Mouse (Mus musculus): ENCODE measurements around the gene Kcnip3.

The Kcnip3 gene

DNA sequence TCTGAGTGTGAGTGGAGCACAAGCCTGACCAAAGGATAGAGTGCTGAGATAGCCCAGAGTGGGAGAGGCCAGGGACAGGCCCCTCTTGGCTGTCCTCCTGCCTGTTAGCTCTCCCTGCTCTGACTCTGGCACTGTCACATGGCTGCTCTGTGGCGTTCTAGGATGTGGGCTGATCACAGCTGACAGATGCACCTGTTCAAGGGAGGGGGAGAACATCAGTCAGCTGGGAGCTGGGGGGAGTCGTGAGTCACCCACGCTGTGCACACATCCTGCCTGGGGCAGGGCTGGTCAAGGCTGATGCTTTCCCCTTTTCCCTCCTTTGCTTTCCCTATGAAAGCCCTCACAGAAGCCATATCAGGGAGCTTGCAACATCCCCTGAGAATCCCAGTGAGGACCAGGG lies 3.6 kb downstream of the Kcnip3 start:
- in situ Hi-C loops (cut with MboI, MseI) = loop anchor here (25.0 kb wide), 1 partner anchor 444 kb away; no protein-coding TSS in a partner anchor

DNA sequence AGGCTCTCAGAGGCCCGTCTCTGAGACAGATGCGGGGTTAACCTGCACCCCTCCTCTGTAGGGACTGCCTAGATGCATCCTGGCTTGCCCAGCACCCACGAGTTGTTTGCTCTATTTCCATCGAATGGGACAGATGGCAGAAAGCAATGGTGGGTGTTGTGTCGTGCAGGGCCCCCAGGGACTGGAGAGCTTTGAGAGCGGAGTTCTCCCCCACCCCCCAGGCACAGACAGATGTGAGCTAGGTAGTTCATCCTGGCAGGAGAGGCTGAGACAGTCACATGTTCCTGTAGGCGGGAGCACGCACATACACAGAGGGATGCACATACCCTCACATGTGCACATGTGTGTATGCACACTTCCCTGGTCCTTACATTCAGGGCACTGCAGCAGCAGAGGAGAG lies 4.8 kb downstream of the Kcnip3 start:
- in situ Hi-C loops (cut with MboI, MseI) = loop anchor here (25.0 kb wide), 1 partner anchor 445 kb away; no protein-coding TSS in a partner anchor

DNA sequence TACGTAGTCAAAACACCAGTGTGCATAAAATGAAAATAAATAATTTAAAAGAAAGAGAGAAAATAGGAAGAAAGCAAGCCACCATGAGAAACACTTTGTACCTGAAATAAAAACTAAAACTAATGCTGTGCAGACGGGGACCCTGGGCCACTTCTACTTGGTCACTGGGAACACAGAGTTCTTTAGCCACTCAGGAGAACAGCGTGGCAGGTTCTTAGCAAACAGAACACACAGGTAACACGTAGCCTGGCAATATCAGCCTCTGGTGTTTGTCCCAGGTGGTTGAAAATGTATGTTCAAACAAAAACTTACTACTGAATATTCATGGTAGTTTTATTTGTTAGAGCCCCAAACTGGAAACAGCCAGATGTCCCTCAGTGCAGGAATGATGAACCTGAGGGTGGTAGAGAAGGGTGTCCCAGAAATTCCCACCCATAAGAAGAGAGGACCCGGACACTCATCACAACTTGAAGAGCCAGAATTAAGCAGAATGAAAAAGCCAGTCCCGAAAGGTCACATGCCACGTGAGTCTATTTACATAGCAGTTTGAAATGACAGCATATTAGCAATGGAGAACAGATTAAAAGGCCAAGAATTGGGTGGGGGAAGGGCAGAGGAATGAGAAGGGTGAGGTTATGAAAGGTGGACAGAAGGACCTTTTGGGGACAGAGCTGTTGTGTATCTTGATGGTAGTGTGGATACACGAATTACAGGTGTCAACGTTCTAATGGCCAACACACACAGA lies 7.3 kb downstream of the Kcnip3 start:
- in situ Hi-C loops (cut with MboI, MseI) = loop anchor here (25.0 kb wide), 1 partner anchor 448 kb away; no protein-coding TSS in a partner anchor

DNA sequence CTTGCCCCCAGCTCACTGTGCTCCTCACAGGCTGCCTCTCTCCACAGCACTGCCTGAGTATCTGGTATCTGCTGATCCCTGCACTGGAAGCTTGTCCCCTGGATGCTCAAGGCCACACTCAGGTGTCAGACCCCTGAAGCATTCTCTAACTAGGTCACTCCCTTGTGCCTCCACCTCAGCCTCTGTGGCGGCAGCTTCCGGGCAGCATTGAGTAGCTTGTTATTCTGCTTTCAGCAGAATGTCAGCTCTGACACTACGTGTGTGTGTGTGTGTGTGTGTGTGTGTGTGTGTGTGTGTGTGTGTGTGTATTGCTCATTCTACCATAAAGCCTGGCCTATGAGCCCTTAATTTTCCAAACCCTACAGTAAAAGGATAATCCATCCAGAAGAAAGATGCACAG lies 8.7 kb downstream of the Kcnip3 start:
- in situ Hi-C loops (cut with MboI, MseI) = loop anchor here (25.0 kb wide), 1 partner anchor 449 kb away; no protein-coding TSS in a partner anchor

DNA sequence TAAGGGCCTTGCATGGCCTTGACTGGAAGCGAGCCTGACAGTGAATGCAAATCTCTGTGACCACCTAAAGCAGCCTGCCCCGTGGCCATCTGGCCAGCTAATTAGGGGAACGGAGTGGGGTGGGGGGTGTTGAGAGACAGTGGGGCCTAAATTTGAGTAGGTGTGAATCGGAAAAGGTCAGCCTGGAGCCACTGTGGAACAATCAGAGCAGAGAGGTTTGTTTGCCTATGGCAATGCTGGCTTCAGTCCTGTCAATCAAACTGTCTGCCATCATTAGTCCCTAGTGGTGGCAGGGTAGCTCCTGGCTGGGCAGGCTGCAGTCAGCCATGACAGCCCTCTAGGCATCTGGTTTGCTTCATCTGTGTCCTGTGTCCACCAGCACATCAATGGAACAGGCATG lies 10.5 kb downstream of the Kcnip3 start:
- in situ Hi-C loops (cut with MboI, MseI) = loop anchor here (25.0 kb wide), 1 partner anchor 451 kb away; no protein-coding TSS in a partner anchor

DNA sequence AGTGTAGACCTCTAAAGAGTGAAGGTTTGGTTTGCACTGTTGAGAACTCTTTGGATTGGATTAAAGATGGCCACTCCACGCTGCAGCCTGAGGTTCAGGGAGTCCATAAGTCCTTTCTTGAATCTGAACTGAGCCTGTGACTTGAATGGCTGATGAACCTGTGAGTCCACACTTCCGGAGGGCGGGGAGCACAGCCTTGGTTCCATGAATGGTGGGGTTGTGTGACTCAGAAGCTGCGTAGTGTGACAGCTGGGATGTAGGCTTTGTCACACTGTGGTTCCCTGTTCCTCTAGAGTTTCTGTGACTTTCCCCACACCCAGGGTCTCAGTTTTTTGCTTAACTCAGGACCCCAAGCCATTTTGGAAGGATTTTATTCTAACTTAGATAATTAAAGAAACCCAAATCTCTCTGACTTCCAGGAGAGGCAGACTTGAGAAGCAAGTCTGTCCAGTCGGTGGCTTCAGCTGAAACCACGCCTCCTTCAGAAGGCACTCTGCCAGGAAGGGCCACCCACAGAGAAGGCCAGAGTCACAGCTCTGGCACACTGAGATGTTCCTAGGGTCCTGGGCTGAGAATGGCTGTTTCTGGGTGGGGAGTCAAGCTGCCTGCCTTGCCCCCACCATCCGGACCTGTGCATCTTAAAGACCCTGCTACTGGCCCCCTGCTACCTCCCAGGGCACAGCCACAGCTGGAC lies 13.8 kb downstream of the Kcnip3 start:
- in situ Hi-C loops (cut with MboI, MseI) = loop anchor here (25.0 kb wide), 1 partner anchor 454 kb away; no protein-coding TSS in a partner anchor

DNA sequence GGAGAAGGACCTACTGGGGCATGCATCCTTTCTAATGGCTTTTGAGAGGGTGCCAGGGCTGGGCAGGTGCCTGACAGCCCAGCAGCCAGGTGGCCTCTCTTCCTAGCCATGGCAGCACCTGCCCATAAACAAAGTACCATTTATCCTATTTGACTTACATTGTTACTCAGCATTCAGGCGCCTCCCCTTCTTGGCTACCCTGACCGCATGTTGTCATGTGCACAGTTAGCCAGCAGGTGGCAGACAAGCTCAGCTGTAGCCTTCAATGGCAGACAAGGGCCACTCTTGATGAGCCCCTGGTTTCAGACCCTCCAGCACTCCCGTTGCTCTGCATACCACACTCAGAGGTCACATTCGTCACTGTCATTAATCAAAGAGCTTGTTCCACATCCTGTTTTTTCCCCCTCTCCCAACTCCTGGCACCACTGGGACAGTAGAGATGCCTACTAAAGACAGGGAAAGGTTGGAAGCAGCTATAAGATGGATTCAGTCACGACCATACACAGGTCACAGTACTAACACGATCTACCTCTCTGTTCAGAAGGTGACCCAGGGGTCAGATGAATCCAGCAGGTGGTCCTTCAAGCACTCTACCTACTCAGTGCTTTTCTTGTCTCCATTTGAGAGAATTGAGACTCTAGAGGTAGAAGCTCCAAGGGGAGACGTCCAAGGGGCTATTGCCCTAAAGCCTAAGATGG lies 14.7 kb downstream of the Kcnip3 start:
- in situ Hi-C loops (cut with MboI, MseI) = loop anchor here (25.0 kb wide), 1 partner anchor 455 kb away; no protein-coding TSS in a partner anchor

DNA sequence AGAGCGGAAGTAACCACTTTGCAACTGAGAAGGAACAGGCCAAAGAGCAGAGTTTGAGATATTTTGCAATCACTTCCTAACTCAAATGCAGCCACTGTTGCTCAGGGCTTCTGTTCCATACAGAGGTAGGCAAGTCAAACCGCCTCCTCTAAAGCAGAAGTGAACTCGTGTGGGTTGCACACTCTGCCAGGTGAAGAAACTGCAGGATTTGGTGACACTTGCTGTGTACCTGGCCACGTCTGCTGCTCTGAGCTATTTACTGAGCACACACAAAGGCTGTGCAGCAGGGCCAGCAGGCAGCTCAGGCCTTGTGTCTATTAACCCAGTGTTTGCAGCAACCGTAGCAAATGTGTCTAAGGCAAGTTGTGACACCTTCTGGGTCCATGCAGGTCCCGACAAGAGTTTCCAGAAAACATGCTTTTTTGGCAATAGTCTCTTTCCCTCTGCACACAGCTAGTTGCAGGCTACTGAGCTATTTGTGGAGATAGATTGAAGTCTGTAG lies 15.7 kb downstream of the Kcnip3 start:
- in situ Hi-C loops (cut with MboI, MseI) = loop anchor here (25.0 kb wide), 1 partner anchor 456 kb away; no protein-coding TSS in a partner anchor

DNA sequence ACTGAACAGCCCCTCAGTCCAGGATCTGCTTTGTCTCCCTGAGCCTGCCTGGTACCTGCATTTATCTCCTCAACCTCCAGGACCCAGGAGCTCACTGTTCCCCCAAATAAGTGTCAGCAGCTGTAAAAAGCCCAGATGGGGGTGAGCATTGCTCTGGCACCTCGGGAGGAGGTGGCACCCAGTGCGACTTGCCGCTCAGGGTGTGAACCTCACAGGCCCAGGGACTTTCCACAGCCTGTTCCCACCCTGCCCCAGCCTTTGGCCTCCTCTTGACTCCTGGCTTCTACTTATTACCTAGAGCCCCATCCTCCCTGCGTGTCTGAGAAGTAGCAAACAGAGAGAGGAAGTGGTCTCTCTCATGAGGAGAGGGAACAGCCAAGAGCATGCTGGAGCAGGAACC lies 16.7 kb downstream of the Kcnip3 start:
- in situ Hi-C loops (cut with MboI, MseI) = loop anchor here (25.0 kb wide), 1 partner anchor 457 kb away; no protein-coding TSS in a partner anchor

DNA sequence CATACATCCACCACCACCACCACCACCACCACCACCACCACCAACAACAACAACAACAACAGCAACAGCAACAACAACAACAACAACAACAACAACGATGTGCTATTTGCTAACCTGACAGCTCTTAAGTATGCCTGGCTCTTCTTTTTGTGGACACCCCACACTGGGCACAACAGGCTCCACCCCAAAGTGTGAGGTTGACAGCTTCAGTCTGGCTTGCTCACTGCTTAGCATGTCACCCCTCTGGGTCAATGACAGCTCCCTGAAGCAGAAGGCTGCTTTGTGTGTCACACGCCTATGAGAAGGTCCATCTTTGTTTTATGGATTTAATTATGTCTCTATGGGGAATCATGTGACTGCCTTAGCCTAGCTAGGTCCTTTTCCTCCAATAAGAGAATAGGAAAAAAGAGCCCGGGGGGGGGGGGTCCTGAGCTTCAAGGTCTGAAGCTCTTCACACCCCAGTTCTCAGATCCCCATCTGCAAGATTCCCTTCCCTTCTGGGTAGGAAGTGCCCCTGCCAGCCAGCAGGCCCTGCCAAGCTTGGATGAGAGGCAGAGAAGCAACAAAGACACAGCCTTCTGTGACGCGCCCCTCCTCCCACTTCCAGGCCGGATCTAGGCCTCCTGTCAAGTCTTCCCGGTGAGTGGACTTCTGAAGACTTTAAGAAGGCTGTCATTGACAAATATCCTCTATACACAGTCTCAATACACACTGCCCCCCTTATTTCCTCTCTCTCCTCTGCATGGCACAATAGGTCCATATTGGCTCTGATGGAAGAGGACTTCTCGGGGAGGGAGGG lies 17.9 kb downstream of the Kcnip3 start:
- in situ Hi-C loops (cut with MboI, MseI) = loop anchor here (5.0 to 25.0 kb wide), 2 partner anchors 53 to 458 kb away; no protein-coding TSS in a partner anchor

DNA sequence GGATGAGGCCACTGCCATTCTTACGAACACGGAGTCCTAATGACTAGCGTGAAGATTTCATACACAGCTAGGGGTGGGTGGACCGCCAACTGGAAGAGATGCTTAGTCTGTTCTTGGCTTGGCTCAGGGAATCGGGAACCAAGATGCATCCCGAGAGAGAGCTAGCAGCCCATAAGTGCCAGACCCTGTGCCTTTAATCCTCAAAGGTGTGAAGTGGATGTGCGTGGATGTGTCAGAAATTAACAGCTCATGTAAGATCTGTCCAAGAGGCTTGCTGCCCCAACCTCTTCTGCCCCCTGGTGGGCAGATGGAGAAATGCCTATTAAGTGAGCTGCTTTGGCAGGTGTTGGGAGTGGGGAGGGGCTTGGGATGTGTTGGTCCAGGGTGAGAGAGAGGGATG lies 20.8 kb downstream of the Kcnip3 start:
- in situ Hi-C loops (cut with MboI, MseI) = loop anchor here (5.0 to 25.0 kb wide), 2 partner anchors 56 to 461 kb away; no protein-coding TSS in a partner anchor

DNA sequence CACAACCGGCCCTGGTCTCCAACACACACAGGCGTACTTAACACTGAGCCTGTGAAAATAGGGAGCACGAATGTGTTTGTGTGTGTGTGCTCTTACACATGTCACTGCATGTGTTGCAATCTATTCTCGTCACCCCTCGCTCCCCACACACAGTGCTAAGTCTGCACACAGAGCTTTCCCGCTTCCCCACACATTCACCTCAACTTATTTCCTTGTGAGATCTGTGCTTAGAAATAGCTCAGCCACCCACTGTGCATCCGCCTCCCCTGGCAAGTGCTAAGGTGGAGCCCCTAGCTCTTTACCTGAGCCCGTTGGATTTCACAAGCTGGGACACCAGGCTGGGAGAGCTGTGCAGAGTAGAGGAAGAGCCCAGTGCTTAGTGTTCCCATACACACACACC lies 23.1 kb downstream of the Kcnip3 start:
- in situ Hi-C loops (cut with MboI, MseI) = no loop called here

DNA sequence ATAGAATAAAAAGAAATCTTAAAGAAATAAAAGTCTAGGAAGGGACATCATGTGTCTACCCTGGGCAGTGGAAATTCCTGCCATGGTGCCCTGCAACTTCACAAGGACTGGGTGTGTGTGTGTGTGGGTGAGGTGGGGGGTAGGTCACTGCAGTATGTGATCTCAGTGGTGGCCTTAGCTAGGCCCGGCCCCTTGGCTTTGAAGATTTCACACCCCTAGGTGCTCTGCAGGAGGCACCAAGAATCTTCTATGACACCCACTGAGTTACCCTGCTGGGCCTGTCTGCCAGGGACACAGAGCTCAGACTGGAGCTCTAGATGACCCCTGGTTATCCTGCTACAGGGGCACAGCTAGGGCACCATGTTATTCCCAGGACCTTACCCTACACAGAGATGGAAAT lies 25.6 kb downstream of the Kcnip3 start:
- in situ Hi-C loops (cut with MboI, MseI) = no loop called here

DNA sequence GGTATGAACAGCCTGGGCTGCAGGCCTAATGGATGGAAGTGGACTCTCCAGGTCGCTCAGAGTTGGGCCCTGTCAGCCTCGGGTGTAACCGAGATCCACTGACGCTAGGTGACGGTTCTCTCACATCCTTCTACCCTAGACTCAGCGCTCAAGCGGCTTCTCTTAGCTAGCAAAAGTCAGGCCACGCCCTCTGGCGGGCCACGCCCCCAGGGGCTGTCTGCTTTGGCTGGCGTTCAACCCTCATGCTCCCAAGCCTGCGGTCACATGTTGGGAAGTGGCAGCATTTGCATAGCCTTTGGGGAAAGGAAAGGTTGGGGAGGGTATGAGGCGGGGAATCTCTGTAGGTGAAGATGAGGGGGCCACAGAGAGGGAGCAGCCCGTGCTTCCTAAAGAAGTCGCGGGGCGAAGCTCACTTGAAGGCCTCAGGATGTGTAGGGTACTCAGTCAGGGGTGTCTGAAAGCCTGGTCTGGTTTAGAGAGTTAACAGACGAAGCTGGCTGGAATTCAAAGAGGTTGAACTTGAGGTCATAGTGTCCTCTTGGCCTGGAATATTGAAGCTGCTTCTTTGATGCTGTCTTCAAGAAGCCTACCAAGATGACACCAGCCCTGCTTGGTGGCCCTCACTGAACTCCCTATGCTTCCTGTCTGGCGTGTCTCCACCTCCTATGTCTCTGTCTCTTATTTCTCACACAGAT lies 37.3 kb downstream of the Kcnip3 start:
- in situ Hi-C loops (cut with MboI, MseI) = no loop called here

DNA sequence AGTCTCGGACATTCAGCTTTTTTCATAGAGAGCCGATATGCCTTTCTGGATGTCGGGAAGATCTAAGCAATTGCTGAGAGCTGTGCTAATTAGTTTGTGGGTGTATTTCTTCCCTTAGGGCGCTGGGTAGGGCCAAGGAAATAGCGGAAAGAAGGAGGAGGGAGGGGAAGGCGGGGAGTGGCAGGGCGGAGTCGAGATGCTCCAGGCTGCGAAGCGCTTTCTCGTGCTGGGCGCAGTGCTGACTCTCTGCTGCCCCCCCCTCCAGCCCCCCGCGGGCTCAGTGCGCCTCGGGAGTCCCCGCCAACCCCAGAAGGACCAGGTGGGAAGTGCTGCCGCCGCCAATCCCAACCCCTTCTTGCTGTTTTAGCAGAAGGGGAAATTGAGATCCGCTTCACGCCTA lies 38.9 kb downstream of the Kcnip3 start:
- in situ Hi-C loops (cut with MboI, MseI) = no loop called here

DNA sequence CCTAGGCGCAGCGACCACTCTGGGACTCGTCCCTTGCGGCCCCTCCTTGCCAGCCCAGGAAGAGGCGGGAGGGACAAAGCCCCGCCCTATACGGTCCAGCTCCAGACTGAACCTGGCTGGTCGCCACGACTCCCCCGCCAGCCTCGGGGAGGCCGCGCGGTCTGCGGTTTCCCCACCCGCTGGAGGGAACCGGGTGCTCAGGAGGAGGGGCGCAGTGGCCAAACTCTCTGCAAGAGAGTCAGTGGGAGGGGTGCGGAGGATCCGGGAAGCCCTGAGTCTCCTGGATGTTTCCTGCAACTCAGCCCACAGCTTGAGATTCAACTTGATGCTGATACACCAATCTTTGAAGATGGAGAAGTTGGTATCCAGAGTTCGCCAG lies 39.4 kb downstream of the Kcnip3 start:
- in situ Hi-C loops (cut with MboI, MseI) = no loop called here

DNA sequence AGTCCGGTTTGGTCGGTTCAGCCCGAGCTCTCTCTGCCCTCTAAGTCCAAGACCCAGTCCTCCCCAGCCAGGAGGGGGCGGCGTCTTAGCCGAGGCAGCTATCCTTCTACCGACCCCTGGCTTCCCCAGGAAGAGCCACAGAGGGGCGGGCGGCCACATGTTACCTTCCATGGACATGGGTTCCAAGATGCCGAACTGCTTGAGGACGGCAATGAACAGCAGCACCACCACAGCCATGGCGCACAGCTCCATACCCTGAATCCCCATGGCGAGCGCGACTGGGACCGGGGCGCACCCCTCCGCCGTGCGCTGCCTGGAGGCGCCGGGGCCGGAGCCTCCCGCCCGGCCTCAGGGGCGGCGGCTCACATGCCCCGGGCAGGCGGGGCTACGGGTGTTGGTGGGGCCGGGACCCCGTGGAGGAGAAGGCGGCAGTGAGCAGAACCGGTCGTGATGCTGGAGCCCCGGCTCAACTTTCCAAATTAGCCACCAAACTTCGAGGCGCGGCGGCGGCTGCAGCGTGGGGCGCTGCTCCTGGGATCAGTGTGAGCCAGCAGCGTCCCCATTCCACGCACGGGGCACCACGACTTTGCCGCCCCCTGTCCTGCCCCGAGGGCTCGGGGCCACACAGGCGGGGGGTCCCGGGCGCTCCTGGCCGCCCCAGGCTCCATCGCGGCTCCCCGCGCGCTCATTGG lies 39.9 kb downstream of the Kcnip3 start:
- in situ Hi-C loops (cut with MboI, MseI) = no loop called here

DNA sequence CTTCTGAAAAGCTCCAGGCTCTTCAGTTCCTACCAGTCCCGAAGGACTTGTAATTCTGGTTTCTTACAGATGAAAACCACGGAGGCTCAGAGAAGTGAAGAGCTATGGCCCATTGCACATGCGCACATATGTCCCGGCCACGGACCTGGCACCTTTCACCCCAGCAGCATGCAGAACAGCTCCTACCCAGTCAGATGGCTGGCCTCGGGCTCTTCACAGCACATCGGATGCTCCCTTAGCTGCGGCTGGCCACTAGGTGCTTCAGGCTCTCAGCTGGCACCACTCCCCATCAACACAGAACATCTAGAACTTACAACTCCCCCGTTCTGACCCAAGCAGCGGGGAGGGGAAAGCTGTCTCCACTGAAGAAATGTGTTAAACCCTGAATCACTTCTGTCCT lies 42.1 kb downstream of the Kcnip3 start:
- in situ Hi-C loops (cut with MboI, MseI) = no loop called here

DNA sequence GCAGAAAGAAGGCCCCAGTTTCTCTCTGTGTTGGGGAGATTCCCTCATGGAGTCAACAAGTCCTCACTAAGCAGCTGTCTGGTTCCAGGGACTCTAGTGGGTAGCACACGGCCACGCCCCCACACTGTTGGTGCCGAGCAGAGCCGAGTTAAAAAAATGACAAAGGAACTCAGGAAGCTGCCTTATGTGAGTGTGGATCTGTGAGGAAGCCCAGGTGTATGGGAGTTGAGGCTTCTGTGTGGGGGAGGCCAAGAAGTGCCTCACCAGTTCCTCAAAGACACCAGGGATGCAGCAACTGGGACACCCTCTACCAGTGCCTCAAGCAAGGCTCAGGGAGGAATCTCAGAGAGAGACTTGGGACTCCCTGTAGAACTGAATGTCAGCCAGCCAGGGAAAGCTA lies 42.7 kb downstream of the Kcnip3 start:
- in situ Hi-C loops (cut with MboI, MseI) = no loop called here

DNA sequence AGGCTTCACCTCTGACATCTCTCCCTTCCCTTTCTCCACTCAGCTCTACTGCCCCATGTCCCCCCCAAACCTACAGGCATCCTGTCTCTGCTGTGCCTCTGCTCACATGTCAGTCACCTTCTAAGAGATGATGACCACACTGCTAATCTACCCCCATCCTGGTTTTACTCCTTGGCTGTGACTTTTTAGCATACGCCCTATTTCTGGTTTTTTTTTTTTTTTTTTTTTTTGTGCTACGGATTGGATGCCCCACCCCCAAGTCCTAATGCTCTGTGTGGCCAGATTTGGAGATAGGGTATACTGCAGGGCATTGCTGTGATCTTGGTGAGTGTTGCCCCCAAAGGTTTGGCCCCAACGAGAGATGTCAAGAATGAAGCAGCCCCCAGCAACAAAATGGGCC lies 49.6 kb downstream of the Kcnip3 start:
- in situ Hi-C loops (cut with MboI, MseI) = no loop called here
